Mouse (Mus musculus) stomach, postnatal 0 days (tissue): Measurements from ENCODE around the gene Hoxc4.

Experiments used
- CTCF ChIP-seq: IDR thresholded peaks from 2 replicates; pipeline ENCODE4 v1.5.1; 2016; ENCODE audit warnings: antibody characterized with exemption, low read depth, mild to moderate bottlenecking, moderate library complexity
- EP300 ChIP-seq: optimal IDR thresholded peaks from 2 replicates; pipeline ENCODE3; 2016; ENCODE audit warnings: antibody characterized with exemption

GRCm38 (mm10) chr15:103002821-103003448 is 15.8 kb upstream of the Hoxc4 start:
- no peak for TF ChIP-seq CTCF
- TF ChIP-seq EP300: no peak
